Mouse (Mus musculus) cerebellum, postnatal 14 days (tissue): ENCODE results near the gene Camp.
A peak's percentile ranks its signal among the peaks of the same experiment; 100 is the strongest.
"Not testable (repeated sequence)": the region's sequence is repeated elsewhere in the genome, so short reads cannot be mapped to it uniquely, and the experiment has no call there.

ENCODE experiments used
- DNase-seq, 2 experiments: peaks; one replicate each; pipeline ENCODE4 v3.0.0; 2021; ENCODE audit warnings: mixed read lengths in 2 of 2

Gene Camp

GRCm38 (mm10) chr9:109850099-109850498 lies 682 bp upstream of the Camp start:
- DNase-seq: no peak

- peak in 1 of 2 experiments; percentile 22 for DNase-seq
Observed at GRCm38 (mm10) chr9:109833088-109833412, 16.4 kb downstream of the Camp start.

- DNase-seq: peak; percentile 88 to 90
Observed at GRCm38 (mm10) chr9:109832391-109833087, 16.9 kb downstream of the Camp start, which contains the start of gene Nme6. Nme6 (plus strand) TSS chr9:109832749.

GRCm38 (mm10) chr9:109826181-109826580 lies 23.2 kb downstream of the Camp start:
- DNase-seq: no peak

GRCm38 (mm10) chr9:109825739-109826138 lies 23.7 kb downstream of the Camp start:
- no peak for DNase-seq

GRCm38 (mm10) chr9:109816341-109816740 lies 33.1 kb downstream of the Camp start:
- DNase-seq: no peak

- DNase-seq: peak; percentile 12 to 22
Observed at GRCm38 (mm10) chr9:109813424-109813823, 36.0 kb downstream of the Camp start.

- no peak for DNase-seq
Observed at GRCm38 (mm10) chr9:109811980-109812379, 37.4 kb downstream of the Camp start, which contains the start of gene Spink8. Spink8 (plus strand) TSS chr9:109812280.

GRCm38 (mm10) chr9:109807898-109808297 lies 41.5 kb downstream of the Camp start:
- no peak for DNase-seq

GRCm38 (mm10) chr9:109806695-109807293 lies 42.6 kb downstream of the Camp start:
- DNase-seq: no peak

- no peak for DNase-seq
Observed at GRCm38 (mm10) chr9:109806260-109806659, 43.2 kb downstream of the Camp start.

- DNase-seq: not testable (repeated sequence)
Observed at GRCm38 (mm10) chr9:109805596-109805995, 43.8 kb downstream of the Camp start.

GRCm38 (mm10) chr9:109798051-109798450 lies 51.4 kb downstream of the Camp start:
- DNase-seq: peak; percentile 8 to 37
